Mouse (Mus musculus): Measurements from ENCODE around the gene Zcchc14.

The Zcchc14 gene

GRCm38 (mm10) chr8:121551065-121551985 is 101.4 kb downstream of the Zcchc14 start:
- DNase-seq (ENCODE audit: low read depth, low spot score) = no peak

- DNase-seq (ENCODE audit: low read depth, low spot score) = no peak
Measured at GRCm38 (mm10) chr8:121550056-121550455, 102.6 kb downstream of the Zcchc14 start.
